Mouse (Mus musculus) spleen, postnatal 36 days (tissue): ENCODE results near the gene Pspn.
A peak's percentile ranks its signal among the peaks of the same experiment; 100 is the strongest.

Experiments
- DNase-seq, 2 experiments: peaks; one replicate each; pipeline ENCODE4 v3.0.0; 2022; ENCODE audit warnings: low spot score in 2 of 2, mixed read lengths in 1 of 2

The Pspn gene

GRCm38 (mm10) chr17:56962642-56963405 lies 37.0 kb downstream of the Pspn start:
- DNase-seq = no peak

- no peak for DNase-seq
These were observed 37.9 kb downstream of the Pspn start for GRCm38 (mm10) chr17:56961880-56962279.

DNA sequence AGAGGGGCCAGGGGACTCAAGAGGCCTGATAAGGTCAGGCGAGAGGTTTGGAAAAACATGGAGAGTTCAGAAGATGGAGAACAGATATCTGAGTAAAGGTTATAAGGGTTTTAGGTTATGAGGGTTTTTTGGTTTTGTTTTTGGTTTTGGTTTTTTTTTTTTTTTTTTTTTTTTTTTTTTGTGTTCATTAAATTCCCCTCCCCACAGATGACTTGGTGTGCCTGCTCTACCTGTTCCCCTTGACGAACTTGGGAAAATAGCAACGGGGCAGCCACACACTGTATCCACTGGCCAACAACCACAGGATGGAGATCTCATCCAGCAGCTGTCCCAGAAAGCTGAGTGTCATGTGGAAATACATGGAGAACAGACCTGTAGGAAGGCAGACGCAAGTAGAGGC lies 41.2 kb downstream of the Pspn start:
- no peak for DNase-seq

GRCm38 (mm10) chr17:56957763-56958429 lies 41.9 kb downstream of the Pspn start:
- peak; percentile 83 to 84 for DNase-seq

- no peak for DNase-seq
These were observed 44.9 kb downstream of the Pspn start for GRCm38 (mm10) chr17:56954871-56955270.

DNA sequence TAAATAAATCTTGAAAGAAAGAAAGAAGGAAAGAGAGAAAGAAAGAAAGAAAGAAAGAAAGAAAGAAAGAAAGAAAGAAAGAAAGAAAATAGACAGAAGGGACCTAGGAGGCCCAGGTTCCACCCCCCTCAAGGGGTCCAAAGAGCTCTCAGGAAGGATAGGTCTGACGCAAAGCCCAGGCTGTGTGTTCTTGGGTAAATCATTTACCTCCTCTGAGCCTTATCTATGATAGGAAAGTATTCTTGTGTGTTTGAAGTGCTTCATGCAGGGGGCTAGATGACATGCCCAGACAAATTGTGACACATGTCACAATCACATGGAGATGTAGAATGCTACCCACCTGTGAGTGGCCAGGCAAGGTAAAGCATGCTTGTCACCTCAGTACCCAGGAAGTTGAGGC lies 47.2 kb downstream of the Pspn start:
- no peak for DNase-seq

DNA sequence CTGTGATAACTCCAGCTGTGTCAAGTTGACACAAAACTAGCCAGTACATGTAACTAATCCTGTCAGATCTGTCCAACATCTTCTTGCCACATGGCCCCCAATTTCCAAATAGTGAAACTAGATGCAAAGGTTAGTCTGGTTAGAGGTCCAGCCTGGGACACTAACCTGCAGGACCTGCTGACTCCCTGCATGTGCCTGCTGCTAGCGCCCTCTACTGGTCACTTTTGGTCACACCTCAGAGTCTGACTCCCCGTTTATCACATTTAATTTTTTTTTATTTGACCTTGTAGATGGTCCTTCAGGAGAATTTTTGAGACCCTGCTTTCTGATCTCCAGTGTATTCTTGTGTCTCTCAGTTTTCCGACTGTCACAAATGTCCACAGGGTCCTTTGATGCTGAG lies 48.9 kb downstream of the Pspn start:
- peak; percentile 47 to 53 for DNase-seq
